Mouse (Mus musculus): ENCODE data around the gene Gm21750.
"Not testable (repeated sequence)": the region's sequence is repeated elsewhere in the genome, so short reads cannot be mapped to it uniquely, and the experiment has no call there.

Gm21750 gene

DNA sequence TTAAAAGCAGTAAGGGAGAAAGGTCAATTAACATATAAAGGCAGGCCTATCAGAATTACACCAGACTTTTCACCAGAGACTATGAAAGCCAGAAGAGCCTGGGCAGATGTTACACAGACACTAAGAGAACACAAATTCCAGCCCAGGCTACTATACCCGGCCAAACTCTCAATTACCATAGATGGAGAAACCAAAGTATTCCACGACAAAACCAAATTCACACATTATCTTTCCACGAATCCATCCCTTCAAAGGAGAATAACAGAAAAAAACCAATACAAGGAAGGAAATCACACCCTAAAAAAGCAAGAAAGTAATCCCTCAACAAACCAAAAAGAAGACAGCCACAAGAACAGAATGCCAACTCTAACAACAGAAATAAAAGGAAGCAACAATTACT is at the start of gene Gm21750:
Gene Gm21750, plus strand, starts transcription at position 301 of the 400 bp plus-strand sequence.
- not testable (repeated sequence) for DNase-seq (ENCODE audit: low spot score)

- not testable (repeated sequence) for DNase-seq (ENCODE audit: low spot score)
These were observed 46.1 kb upstream of the Gm21750 start for GRCm38 (mm10) chr14:73614961-73615360.

- DNase-seq (ENCODE audit: low spot score) = no peak
These were observed 40.1 kb upstream of the Gm21750 start for GRCm38 (mm10) chr14:73620880-73621279.

- DNase-seq (ENCODE audit: low spot score) = no peak
These were observed 38.0 kb upstream of the Gm21750 start for GRCm38 (mm10) chr14:73622988-73623387.

GRCm38 (mm10) chr14:73625469-73625868 is 35.6 kb upstream of the Gm21750 start:
- no peak for DNase-seq (ENCODE audit: low spot score)

DNA sequence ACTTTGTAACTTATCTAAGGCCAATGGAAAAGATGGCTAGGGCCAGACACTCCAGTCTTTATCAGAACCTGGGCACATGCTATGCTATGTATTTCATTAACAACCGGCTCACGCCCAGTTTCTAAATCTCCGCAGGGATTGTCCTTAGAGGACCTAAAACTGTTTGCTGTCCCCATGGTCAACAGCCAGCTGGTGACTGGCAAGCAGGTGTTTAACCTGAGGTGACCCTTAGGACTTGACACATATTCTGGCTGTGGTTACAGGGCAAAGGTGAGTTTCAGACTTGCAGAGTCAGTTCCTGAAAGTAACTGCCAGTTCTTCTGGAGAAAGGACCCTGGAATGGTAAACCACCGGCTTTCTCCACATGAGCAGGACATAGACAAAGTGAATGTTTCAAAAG is 29.5 kb upstream of the Gm21750 start:
- DNase-seq (ENCODE audit: low spot score) = no peak

GRCm38 (mm10) chr14:73632648-73633263 is 28.3 kb upstream of the Gm21750 start:
- DNase-seq (ENCODE audit: low spot score) = peak; percentile 67

- DNase-seq (ENCODE audit: low spot score) = no peak
These were observed 26.7 kb upstream of the Gm21750 start for GRCm38 (mm10) chr14:73634356-73634755.

GRCm38 (mm10) chr14:73637460-73637859 is 23.6 kb upstream of the Gm21750 start:
- no peak for DNase-seq (ENCODE audit: low spot score)

- DNase-seq (ENCODE audit: low spot score) = no peak
These were observed 10.8 kb upstream of the Gm21750 start for GRCm38 (mm10) chr14:73650179-73650578.

DNA sequence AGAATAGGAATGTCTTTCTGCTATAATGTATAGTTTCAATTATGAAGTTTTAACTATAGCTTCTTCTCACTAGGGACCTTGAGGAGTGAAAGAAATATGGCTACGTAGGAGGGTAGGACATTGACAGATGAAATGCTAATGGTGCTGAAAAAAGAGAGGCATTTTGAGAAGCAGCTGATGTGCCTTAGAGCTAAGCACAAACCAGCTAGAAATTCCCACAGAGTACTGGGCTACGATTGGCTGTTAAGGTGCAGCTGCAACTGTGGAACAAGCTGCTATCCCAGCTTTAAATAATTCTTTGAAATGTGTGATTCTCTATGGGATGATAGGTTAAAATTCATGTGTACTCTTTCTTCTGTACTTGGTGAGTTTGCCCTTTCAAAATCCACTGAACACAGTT is 9.1 kb downstream of the Gm21750 start:
- no peak for DNase-seq (ENCODE audit: low spot score)

DNA sequence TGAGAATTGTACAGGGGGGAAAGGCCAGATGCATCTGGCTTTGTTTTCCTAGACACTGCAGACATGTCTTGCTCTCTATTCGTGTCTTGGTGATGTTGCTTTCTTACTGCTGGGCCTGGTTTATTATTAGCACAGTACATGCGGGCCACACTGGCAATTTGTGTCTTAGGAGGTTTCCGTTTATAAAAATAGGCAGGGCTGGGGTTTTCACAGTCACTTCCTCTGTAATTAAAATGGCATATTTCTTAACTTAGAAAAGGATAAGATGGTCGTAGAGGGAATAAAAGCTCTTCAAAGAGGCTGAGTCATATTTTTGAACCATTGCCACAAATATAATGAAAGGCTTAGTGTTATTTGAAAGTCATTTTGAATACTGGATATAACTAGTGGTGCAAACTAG is 26.7 kb downstream of the Gm21750 start:
- DNase-seq (ENCODE audit: low spot score) = no peak

DNA sequence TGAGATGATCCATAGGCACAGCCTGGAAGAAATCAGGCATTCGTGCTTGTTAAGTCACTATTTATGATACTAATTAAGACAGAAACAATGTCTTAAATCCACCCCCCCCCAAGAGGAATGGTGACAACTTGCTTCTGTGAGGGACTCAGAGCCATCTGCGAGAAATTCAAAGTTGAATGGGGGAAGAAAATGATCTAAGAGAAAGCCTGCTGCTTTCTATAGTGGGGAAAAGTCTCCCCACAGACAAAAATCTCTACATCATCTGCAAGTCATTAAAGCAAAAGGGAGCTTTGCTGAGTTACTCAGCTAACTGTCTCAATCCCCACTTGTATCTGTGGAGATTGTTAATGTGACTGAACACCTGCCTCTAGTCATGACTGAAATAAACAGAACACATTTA is 27.4 kb downstream of the Gm21750 start:
- no peak for DNase-seq (ENCODE audit: low spot score)

DNA sequence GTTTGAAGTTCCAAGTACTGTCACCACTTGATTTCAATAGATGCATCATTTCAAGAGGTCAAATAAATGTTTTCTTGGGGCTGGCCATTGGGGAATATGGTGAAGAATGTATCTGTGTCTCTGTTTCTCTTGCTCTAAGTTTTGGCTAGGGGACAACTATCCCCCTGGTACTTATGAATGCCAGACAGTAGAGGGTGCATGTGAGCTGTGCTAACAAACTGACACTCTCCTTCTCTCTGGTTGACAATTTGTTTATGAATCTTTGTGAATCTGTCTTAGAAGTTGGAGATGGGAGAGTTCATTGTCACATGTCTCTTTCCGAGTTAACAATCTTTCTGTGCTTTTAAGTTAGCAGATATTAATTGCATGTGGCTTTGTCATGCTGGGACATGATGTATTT is 39.2 kb downstream of the Gm21750 start:
- DNase-seq (ENCODE audit: low spot score) = no peak

GRCm38 (mm10) chr14:73709412-73710110 is 48.5 kb downstream of the Gm21750 start:
- DNase-seq (ENCODE audit: low spot score) = no peak
